Mouse (Mus musculus): ENCODE measurements around the gene Tm4sf4. TPM values are rescaled to one million over a fixed set of nuclear protein-coding genes. Genes with fewer than 3 reads are reported as not detected.
A peak's percentile ranks its signal among the peaks of the same experiment; 100 is the strongest.

The Tm4sf4 gene
- polyA plus RNA-seq, 1 experiment from 2014 or later, result not detected

DNA sequence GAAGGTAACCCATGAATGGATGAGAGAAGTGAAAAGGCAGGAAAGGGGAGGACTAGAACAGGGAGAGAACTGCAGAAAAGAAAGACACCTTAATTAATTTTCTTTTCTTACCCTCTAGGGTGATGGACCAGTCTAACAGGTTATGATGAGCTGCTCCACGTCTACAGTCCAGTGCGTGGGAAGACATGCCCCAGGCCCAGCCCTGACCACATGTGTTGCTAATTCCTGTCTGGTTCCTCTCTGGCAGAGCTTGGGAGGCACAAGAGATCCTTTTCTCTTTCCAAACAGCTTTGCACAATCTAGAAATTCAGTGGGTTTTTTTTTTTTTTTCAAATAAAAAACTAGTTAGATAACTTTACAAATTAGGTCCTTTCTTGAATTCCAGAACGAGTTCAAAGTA, 15.8 kb downstream of the Tm4sf4 start:
- Histone ChIP-seq H3K4me2 (replicated peaks) (no peak overlapping the region), H3K27me3 (no peaks in the 10 kb centered on the region), H3K36me3 (no peaks in the 10 kb centered on the region), H3K9me3 (no peaks in the 10 kb centered on the region), H3K9ac (replicated peaks) (no peak overlapping the region), H3K4me1 (replicated peaks) (no peaks in the 10 kb centered on the region), H3K4me3 (replicated peaks) (no peak overlapping the region), H3K27ac (no peak overlapping the region)
- WGBS, result 72% methylated on average over 3 of the region's 3 CpGs
- ATAC-seq, result no peak

DNA sequence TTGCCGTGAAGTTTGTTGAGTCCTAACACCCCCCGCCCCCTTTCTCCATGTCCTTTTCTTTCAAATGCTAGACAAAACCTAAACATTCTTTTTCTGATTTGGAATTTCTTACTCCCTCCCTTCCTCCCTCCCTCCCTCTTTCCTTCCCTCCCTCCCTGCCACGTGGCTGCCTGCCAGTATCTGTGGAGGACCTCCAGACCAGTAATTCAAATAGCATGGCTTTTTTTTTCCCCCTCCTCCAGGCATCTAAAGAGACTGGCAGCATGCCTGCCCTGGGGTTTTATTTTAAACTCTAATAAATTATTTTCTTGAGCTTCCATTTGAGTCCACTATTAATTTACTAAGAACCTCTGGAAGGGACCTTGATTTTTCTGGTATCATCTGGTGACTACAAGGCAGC, 20.6 kb downstream of the Tm4sf4 start:
- H3K9ac ChIP-seq (replicated peaks), result no peak overlapping the region
- no peaks in the 10 kb centered on the region for H3K9me3 ChIP-seq
- H3K36me3 ChIP-seq, result no peaks in the 10 kb centered on the region
- no peak overlapping the region for H3K27ac ChIP-seq
- H3K4me3 ChIP-seq (replicated peaks), result no peak overlapping the region
- H3K4me2 ChIP-seq (replicated peaks), result no peak overlapping the region
- no peak for ATAC-seq
- H3K4me1 ChIP-seq (replicated peaks), result no peaks in the 10 kb centered on the region
- H3K27me3 ChIP-seq, result no peaks in the 10 kb centered on the region
- WGBS, result 56% methylated on average over 3 of the region's 3 CpGs

DNA sequence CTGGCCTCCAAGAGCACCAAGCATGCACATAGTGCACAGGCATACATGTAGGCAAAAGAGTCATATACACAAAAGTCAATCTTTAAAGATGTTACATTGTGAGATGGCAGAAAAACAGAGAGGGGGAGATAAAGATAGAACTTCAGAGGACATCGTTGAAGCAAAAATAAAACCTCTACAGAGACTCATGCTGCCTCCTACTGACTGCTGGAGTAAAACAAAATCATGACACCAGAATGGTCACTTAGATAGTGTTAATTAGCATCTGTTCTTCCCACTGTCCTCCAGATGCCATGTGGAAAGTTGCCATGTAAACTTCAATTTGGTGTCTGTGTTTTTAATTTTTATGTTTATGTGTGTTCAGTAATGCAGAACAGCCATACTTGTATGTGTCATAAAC, 22.8 kb downstream of the Tm4sf4 start:
- H3K4me1 ChIP-seq (replicated peaks), result no peaks in the 10 kb centered on the region
- H3K9ac ChIP-seq (replicated peaks), result no peak overlapping the region
- H3K27me3 ChIP-seq, result no peaks in the 10 kb centered on the region
- WGBS, result 56% methylated on average over 1 of the region's 1 CpGs
- ATAC-seq, result no peak
- no peaks in the 10 kb centered on the region for H3K36me3 ChIP-seq
- H3K4me3 ChIP-seq (replicated peaks), result no peak overlapping the region
- H3K4me2 ChIP-seq (replicated peaks), result no peak overlapping the region
- no peak overlapping the region for H3K27ac ChIP-seq
- no peaks in the 10 kb centered on the region for H3K9me3 ChIP-seq

GRCm38 (mm10) chr3:57448445-57448844, 23.3 kb downstream of the Tm4sf4 start:
- WGBS, result 37% methylated on average over 5 of the region's 5 CpGs
- H3K9me3 ChIP-seq, result no peaks in the 10 kb centered on the region
- no peaks in the 10 kb centered on the region for H3K4me1 ChIP-seq (replicated peaks)
- H3K9ac ChIP-seq (replicated peaks), result no peak overlapping the region
- no peak overlapping the region for H3K4me2 ChIP-seq (replicated peaks)
- no peaks in the 10 kb centered on the region for H3K36me3 ChIP-seq
- no peaks in the 10 kb centered on the region for H3K27me3 ChIP-seq
- H3K27ac ChIP-seq, result no peak overlapping the region
- no peak overlapping the region for H3K4me3 ChIP-seq (replicated peaks)
- no peak for ATAC-seq

- Histone ChIP-seq H3K4me2 (replicated peaks) (no peak overlapping the region), H3K4me3 (replicated peaks) (no peak overlapping the region), H3K9me3 (no peaks in the 10 kb centered on the region; the same call in 1 of the 2 replicates), H3K27ac (no peak overlapping the region), H3K27me3 (no peaks in the 10 kb centered on the region), H3K4me1 (replicated peaks) (no peaks in the 10 kb centered on the region), H3K9ac (replicated peaks) (no peak overlapping the region), H3K36me3 (no peaks in the 10 kb centered on the region)
- 74% methylated on average over 11 of the region's 11 CpGs for WGBS
- no peak for ATAC-seq
These were observed 33.5 kb downstream of the Tm4sf4 start for GRCm38 (mm10) chr3:57458652-57459051.

- no peak overlapping the region for H3K4me2 ChIP-seq (replicated peaks)
- no peak overlapping the region for H3K9ac ChIP-seq (replicated peaks)
- no peak overlapping the region for H3K27ac ChIP-seq
- H3K36me3 ChIP-seq, result no peaks in the 10 kb centered on the region
- no peaks in the 10 kb centered on the region for H3K27me3 ChIP-seq
- no peaks in the 10 kb centered on the region for H3K4me1 ChIP-seq (replicated peaks)
- no peaks in the 10 kb centered on the region; the same call in 1 of the 2 replicates for H3K9me3 ChIP-seq
- no peak overlapping the region for H3K4me3 ChIP-seq (replicated peaks)
- ATAC-seq, result no peak
- WGBS, result 85% methylated on average over 4 of the region's 4 CpGs
These were observed 38.2 kb downstream of the Tm4sf4 start for GRCm38 (mm10) chr3:57463302-57463701.

DNA sequence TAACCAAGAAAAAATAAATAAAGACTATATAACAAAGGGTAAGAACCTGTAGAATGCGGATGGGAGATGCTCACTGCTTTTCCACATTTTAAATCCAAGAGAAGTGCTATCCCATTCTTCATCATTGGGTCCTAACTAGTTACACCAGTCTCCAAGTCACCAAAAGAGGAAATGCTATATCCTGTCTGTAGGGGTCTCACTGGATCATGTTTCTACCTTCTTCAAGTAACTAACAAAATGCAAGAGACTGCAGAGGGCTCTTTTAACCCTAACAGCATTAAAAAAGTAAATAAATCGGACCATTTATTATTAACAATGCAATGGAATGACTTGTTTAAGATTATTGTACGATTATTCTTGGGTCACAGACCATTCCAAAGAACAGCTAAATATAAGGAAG, 41.2 kb downstream of the Tm4sf4 start:
- no peaks in the 10 kb centered on the region for H3K9me3 ChIP-seq
- no peaks in the 10 kb centered on the region for H3K36me3 ChIP-seq
- no peak overlapping the region for H3K4me2 ChIP-seq (replicated peaks)
- no peak overlapping the region for H3K27ac ChIP-seq
- no peak; the same call in 1 of the 2 replicates for ATAC-seq
- no peak overlapping the region for H3K9ac ChIP-seq (replicated peaks)
- peaks cover 12% of the 10 kb centered on the region for H3K4me1 ChIP-seq (replicated peaks)
- WGBS, result 68% methylated on average over 3 of the region's 3 CpGs
- no peak overlapping the region for H3K4me3 ChIP-seq (replicated peaks)
- no peaks in the 10 kb centered on the region for H3K27me3 ChIP-seq

- Histone ChIP-seq H3K27ac (no peak overlapping the region), H3K4me3 (replicated peaks) (no peak overlapping the region), H3K9ac (replicated peaks) (no peak overlapping the region), H3K36me3 (no peaks in the 10 kb centered on the region), H3K4me1 (replicated peaks) (peaks cover 28% of the 10 kb centered on the region), H3K4me2 (replicated peaks) (no peak overlapping the region), H3K27me3 (no peaks in the 10 kb centered on the region), H3K9me3 (no peaks in the 10 kb centered on the region)
- ATAC-seq, result no peak
- 95% methylated on average over 3 of the region's 3 CpGs for WGBS
These were observed 44.2 kb downstream of the Tm4sf4 start for GRCm38 (mm10) chr3:57469325-57469724.

- Histone ChIP-seq H3K9ac (replicated peaks) (no peak overlapping the region), H3K36me3 (no peaks in the 10 kb centered on the region), H3K27ac (peak overlapping the region; percentile 66; the same call in 1 of the 2 replicates), H3K4me3 (replicated peaks) (no peak overlapping the region), H3K4me2 (replicated peaks) (peak overlapping the region; percentile 52), H3K27me3 (no peaks in the 10 kb centered on the region), H3K4me1 (replicated peaks) (peaks cover 28% of the 10 kb centered on the region), H3K9me3 (no peaks in the 10 kb centered on the region)
- WGBS, result 21% methylated on average over 5 of the region's 5 CpGs
- ATAC-seq, result 0 out of 2 replicates have a peak, but pooled peaks have one; percentile 41
These were observed 45.2 kb downstream of the Tm4sf4 start for GRCm38 (mm10) chr3:57470326-57470725.

DNA sequence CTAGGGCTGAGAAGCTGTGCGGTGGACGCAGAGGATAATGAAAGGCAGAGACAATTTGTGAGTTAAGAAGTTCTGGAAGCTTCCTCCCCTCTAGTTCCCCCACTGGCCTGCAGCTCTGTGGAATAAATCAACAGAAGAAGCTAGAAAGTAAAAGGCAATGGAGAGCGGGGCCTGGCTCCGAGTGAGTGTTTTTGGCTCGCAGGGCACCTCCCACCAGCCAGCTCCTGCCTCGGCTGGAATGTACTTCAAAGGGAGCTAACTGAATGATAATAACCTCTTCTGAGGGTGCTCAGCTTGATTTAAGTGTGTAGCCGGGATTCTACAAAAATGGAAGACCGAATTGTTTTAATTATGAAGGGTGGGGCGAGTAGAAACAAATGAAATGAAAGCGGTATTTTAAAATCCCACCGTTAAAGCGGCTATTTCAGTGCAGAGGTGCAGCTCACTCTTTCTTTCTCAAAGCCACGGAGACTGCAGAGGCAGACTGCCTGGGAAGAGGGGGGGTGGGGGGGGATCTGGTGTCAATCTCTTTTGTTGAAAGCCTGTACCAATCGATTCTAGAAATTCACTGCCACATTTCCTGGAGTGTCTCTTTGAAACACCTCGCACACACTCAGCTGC, 46.0 kb downstream of the Tm4sf4 start:
- Histone ChIP-seq H3K9me3 (no peaks in the 10 kb centered on the region), H3K27ac (peak overlapping the region; percentile 66), H3K4me3 (replicated peaks) (peak overlapping the region; percentile 27), H3K4me2 (replicated peaks) (peak overlapping the region; percentile 52), H3K27me3 (no peaks in the 10 kb centered on the region), H3K36me3 (no peaks in the 10 kb centered on the region), H3K9ac (replicated peaks) (peak overlapping the region; percentile 21), H3K4me1 (replicated peaks) (peaks cover 28% of the 10 kb centered on the region)
- peak; percentile 77 for ATAC-seq
- WGBS, result 1% methylated on average over 15 of the region's 15 CpGs

DNA sequence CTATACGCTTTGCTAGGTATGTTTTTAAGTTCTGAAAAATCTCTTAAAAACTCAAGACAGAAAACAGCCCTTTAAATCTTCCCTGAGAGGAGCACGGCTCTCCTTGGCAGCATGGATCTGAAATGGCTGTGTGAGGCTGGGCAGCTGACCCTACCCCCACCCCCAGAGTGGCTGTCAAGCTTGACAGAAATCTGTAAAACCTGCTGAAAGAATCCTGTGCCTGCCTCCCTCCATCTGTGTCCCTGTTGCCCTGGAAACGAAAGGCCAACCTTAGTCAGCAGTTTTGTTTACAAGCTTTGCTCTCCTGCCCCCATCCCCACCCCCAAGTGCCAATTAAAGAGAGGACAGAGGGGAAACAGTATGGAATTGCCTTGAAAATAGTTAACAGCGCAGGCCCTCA, 47.3 kb downstream of the Tm4sf4 start:
- no peak overlapping the region for H3K4me3 ChIP-seq (replicated peaks)
- H3K4me1 ChIP-seq (replicated peaks), result peaks cover 28% of the 10 kb centered on the region
- no peak overlapping the region; the same call in 1 of the 2 replicates for H3K27ac ChIP-seq
- no peaks in the 10 kb centered on the region for H3K9me3 ChIP-seq
- no peaks in the 10 kb centered on the region for H3K36me3 ChIP-seq
- ATAC-seq, result peak; percentile 79
- no peak overlapping the region for H3K9ac ChIP-seq (replicated peaks)
- H3K27me3 ChIP-seq, result no peaks in the 10 kb centered on the region
- H3K4me2 ChIP-seq (replicated peaks), result no peak overlapping the region
- WGBS, result 32% methylated on average over 4 of the region's 4 CpGs

- H3K9me3 ChIP-seq, result no peaks in the 10 kb centered on the region
- 90% methylated on average over 8 of the region's 8 CpGs for WGBS
- no peaks in the 10 kb centered on the region for H3K36me3 ChIP-seq
- peaks cover 28% of the 10 kb centered on the region for H3K4me1 ChIP-seq (replicated peaks)
- H3K4me2 ChIP-seq (replicated peaks), result no peak overlapping the region
- H3K4me3 ChIP-seq (replicated peaks), result no peak overlapping the region
- no peaks in the 10 kb centered on the region for H3K27me3 ChIP-seq
- H3K27ac ChIP-seq, result no peak overlapping the region
- no peak overlapping the region for H3K9ac ChIP-seq (replicated peaks)
- ATAC-seq, result no peak
These were observed 49.3 kb downstream of the Tm4sf4 start for GRCm38 (mm10) chr3:57474421-57474820.

DNA sequence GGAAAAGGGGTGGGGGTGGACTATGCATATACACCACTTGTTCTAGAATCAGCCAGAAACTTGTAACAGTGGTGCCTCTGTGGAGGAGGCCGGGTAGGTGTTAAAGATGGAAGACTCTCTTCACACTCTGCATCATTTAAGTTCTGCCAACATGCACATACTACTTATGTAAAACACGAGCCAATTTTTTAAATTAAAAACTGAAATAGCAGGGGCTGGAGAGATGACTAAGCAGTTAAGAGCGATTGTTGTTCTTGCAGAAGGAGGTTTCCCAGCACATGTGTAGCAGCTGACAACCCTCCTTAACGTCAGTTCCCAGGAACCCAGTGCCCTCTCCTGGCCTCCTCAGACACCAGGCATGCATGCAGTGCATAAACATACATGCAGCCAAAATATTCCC, 55.5 kb downstream of the Tm4sf4 start:
- no peak for ATAC-seq
- Histone ChIP-seq H3K4me1 (replicated peaks) (no peaks in the 10 kb centered on the region), H3K27me3 (no peaks in the 10 kb centered on the region), H3K9ac (replicated peaks) (no peak overlapping the region), H3K36me3 (no peaks in the 10 kb centered on the region), H3K4me3 (replicated peaks) (no peak overlapping the region), H3K4me2 (replicated peaks) (no peak overlapping the region), H3K27ac (no peak overlapping the region), H3K9me3 (no peaks in the 10 kb centered on the region)
- WGBS, result 87% methylated on average over 4 of the region's 4 CpGs
